Mouse (Mus musculus) thymus, adult 2 months (tissue): Measurements from ENCODE around the gene Krt75.

ENCODE experiments used
- CTCF ChIP-seq: fragments of 200-500 bp; IDR thresholded peaks from 2 replicates; pipeline ENCODE4 v1.5.1; 2012; ENCODE audit warnings: mild to moderate bottlenecking, control low read depth, low read length, moderate library complexity, borderline replicate concordance; ENCODE audit not compliant: control insufficient read depth, poor library complexity, insufficient read depth; ENCODE audit errors: extremely low read depth
- POLR2A ChIP-seq: fragments of 200-500 bp; IDR thresholded peaks from 2 replicates; pipeline ENCODE4 v1.6.1; 2012; ENCODE audit warnings: mild to moderate bottlenecking, low read length, control low read depth, moderate library complexity; ENCODE audit not compliant: control insufficient read depth, poor library complexity, insufficient read depth; ENCODE audit errors: extremely low read depth

DNA sequence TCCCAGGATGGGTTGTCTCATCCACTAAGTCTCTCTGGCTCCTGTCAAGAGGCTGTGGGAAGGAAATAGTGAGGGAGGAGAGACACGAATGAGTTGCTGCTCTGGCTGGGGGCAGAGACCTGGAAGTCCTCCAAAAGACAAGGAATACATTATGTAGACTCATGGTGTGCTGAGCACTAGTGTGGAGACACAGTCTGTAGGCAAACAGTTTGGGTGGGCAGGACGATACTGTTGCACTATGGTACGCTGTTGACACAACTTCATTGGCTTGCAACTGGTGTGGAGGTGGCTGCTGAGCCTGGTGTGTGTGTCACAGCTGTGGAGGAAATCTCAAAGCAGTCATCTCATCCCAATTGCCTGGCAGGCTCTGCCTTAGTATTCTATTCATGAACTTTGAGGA lies 8.0 kb upstream of the Krt75 start:
- no peak for TF ChIP-seq POLR2A
- no peak for TF ChIP-seq CTCF
